Mouse (Mus musculus) stomach, embryonic 14.5 days (tissue): ENCODE results near the gene Irgc1. TPM values are rescaled to one million over a fixed set of nuclear protein-coding genes. Genes with fewer than 3 reads are reported as not detected.

Experiments
- ATAC-seq: fragments of 200-750 bp; cut with Nextera tagmentation; 2 replicates; pipeline ENCODE4 v1.8.0; 2017; ENCODE audit warnings: low read depth, moderate TSS enrichment; ENCODE audit not compliant: insufficient number of reproducible peaks, insufficient read depth, low FRiP score
- H3K27ac ChIP-seq: fragments of 300-500 bp; sonication (generic); 2 replicates; pipeline ENCODE4 v1.5.1; 2014; ENCODE audit warnings: mild to moderate bottlenecking, low read length, moderate library complexity, mixed read lengths
- H3K27me3 ChIP-seq: fragments of 300-500 bp; sonication (generic); 2 replicates; pipeline ENCODE4 v1.6.1; 2014; ENCODE audit warnings: low read length, control low read depth, mixed read lengths; ENCODE audit not compliant: control insufficient read depth, insufficient read depth
- H3K36me3 ChIP-seq: fragments of 300-500 bp; sonication (generic); 2 replicates; pipeline ENCODE4 v1.6.1; 2014; ENCODE audit warnings: mild to moderate bottlenecking, control low read depth, low read length, moderate library complexity, mixed read lengths; ENCODE audit not compliant: control insufficient read depth, insufficient read depth
- H3K4me1 ChIP-seq: fragments of 300-500 bp; sonication (generic); 2 replicates; pipeline ENCODE4 v1.6.1; 2014; ENCODE audit warnings: low read length, control low read depth, mixed read lengths; ENCODE audit not compliant: control insufficient read depth, insufficient read depth
- H3K4me2 ChIP-seq: fragments of 300-500 bp; sonication (generic); replicated peaks from 2 replicates; pipeline ENCODE4 v1.6.1; 2014; ENCODE audit warnings: low read depth, low read length, control low read depth
- H3K4me3 ChIP-seq: fragments of 300-500 bp; sonication (generic); 2 replicates; pipeline ENCODE4 v1.5.1; 2014; ENCODE audit warnings: low read depth, low read length, control low read depth
- H3K9ac ChIP-seq: fragments of 300-500 bp; sonication (generic); replicated peaks from 2 replicates; pipeline ENCODE4 v1.6.1; 2014; ENCODE audit warnings: low read depth, mild to moderate bottlenecking, control low read depth, low read length, moderate library complexity, mixed read lengths
- H3K9me3 ChIP-seq: fragments of 300-500 bp; sonication (generic); 2 replicates; pipeline ENCODE4 v1.6.1; 2016; ENCODE audit warnings: low read depth, low read length, control low read depth; ENCODE audit not compliant: control insufficient read depth
- WGBS: fragments of 180-500 bp; shearing (Covaris S2); extraction: QIAGEN DNeasy Blood & Tissue Kit; methylation state at CpG from one replicate; pipeline ENCODE4 v1.1.7; 2014; 5-methylcytosine and 5-hydroxymethylcytosine counted together
- polyA plus RNA-seq: library from polyadenylated mRNA; unstranded; fragments of >200 nt; fragmentation: Nextera tagmentation; extraction: Ambion mirVana; gene quantifications from 2 replicates; pipeline ENCODE4 v1.2.1, GENCODE M21; 2014

The Irgc1 gene
- polyA plus RNA-seq, 1 experiment from 2014 or later = not detected

DNA sequence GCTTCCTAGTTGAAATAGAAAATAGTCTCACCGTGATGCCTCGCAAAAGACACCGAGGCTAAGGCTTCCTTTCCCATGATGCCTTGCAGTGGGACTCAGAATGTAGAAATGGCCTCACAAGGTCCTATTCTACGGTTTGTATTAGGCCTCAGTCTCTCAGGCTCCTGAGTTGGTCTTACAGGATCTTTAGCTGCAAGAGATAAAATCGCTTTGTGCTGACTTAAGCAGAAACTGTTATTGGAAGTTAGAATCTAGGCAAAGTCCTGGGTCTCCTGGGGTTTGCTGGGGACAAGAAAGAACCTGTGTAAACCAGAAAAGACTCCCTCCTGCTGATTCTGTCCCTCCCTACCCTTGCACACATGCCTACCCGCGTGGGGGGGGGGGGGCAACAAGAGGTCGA, 24.2 kb upstream of the Irgc1 start:
- H3K4me2 ChIP-seq = no peak overlapping the region
- H3K4me1 ChIP-seq = no peaks in the 10 kb centered on the region
- WGBS = 80% methylated on average over 8 of the region's 8 CpGs
- H3K27me3 ChIP-seq = no peaks in the 10 kb centered on the region
- no peak for ATAC-seq
- no peaks in the 10 kb centered on the region for H3K9me3 ChIP-seq
- H3K4me3 ChIP-seq = no peak overlapping the region
- no peak overlapping the region for H3K9ac ChIP-seq
- H3K27ac ChIP-seq = no peak overlapping the region
- H3K36me3 ChIP-seq = no peaks in the 10 kb centered on the region

DNA sequence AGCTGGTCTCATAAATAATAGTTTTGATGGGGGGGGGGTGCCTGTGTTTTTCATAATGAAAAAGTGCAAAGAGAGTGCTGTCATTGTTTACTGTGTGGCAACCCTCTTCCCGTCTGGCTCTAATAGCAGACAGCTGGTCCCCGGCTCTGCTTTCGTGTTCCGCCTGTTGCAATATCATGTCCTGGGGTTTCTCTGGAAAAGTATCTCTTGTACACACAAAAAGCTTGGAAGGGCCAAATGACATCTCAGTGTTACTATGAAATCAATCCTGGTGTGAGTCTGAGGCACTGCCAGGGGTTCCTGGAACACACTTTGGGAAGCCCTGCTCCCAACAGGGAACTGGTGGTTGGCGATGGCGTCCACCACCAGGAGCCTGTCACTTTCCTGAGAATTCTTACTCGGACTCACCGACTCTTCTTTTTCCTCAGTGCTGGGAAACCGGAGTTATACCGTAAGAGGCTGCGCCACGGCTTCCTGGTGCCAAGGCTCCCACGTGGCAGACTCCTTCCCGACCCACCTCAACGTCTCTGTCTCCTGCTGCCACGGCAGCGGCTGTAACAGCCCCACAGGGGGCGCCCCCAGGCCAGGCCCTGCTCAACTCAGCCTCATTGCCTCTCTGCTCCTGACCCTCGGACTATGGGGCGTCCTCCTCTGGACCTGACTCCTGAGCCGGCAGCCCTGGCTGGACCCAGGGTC, 22.9 kb upstream of the Irgc1 start:
- Histone ChIP-seq H3K9ac (no peak overlapping the region), H3K9me3 (no peaks in the 10 kb centered on the region), H3K27me3 (no peaks in the 10 kb centered on the region), H3K4me3 (no peak overlapping the region), H3K36me3 (no peaks in the 10 kb centered on the region), H3K27ac (no peak overlapping the region), H3K4me2 (no peak overlapping the region), H3K4me1 (no peaks in the 10 kb centered on the region)
- 51% methylated on average over 21 of the region's 21 CpGs for WGBS
- ATAC-seq = no peak

DNA sequence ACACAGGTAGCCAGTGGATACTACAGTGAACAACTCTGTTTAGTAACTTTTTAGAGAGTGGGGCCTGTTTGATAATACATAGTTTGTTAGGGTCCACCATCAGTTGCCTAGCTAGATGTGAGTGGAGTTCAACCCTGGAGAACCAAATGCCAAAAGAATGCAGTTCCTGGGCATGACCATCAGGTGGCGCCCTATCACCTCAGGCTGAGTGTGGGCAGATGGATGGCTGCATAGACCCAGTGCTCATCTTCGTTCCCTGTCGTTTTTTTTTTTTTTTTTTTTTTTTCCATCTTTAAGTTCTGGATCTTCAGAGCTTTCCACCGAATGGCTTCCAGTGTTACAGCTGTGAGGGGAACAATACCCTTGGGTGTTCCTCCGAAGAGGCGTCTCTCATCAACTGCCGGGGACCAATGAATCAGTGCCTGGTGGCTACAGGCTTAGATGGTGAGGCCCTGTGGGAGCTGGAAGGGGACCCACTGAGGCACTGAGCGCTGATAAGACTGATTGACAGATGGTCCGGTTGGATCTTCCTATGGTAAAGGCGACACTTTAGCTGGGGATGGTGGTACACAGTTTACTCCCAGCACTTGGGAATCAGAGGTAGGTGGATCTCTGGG, 21.9 kb upstream of the Irgc1 start:
- Histone ChIP-seq H3K9me3 (peaks cover 3% of the 10 kb centered on the region; the same call in 1 of the 2 replicates), H3K9ac (no peak overlapping the region), H3K27ac (no peak overlapping the region), H3K36me3 (no peaks in the 10 kb centered on the region), H3K4me2 (no peak overlapping the region), H3K4me3 (no peak overlapping the region), H3K4me1 (no peaks in the 10 kb centered on the region), H3K27me3 (no peaks in the 10 kb centered on the region)
- peak; percentile 50; the same call in 1 of the 2 replicates for ATAC-seq
- WGBS = 57% methylated on average over 10 of the region's 10 CpGs

DNA sequence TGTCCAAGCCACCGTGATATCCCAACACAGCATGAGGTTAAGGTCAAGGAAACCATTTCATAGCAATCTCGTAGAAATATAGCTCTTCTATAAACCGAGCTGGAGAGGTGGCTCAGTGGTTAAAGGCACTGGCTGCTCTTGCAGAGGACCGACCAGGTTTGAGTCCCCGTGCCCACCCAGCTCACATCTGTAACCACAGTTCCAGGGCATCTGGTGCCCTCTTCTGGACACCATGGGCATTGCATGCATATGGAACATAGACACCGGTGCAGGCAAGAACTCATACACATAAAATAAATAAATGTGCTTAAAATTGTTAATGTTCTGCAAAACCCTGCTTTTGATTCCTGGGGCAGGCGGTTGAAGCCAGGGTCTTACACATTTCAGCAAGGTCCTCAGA, 20.8 kb upstream of the Irgc1 start:
- WGBS = 78% methylated on average over 7 of the region's 7 CpGs
- no peaks in the 10 kb centered on the region for H3K4me1 ChIP-seq
- no peak for ATAC-seq

DNA sequence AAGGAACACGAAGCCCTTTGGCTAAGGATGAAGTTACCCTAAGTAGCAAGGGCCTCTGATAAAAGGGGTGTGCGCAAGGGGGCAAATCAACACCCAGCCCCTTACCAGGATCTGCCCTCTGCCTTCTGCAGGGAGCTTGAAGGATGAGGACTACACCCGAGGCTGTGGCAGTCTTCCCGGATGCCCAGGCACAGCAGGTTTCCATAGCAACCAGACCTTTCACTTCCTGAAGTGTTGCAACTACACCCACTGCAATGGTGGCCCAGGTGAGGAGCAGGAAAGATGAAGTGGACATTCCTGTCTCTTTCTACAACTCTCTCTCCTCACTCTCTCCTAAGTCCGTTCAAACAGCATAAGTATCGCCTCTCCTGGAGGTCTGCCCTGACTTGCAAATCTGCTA, 20.3 kb upstream of the Irgc1 start:
- no peaks in the 10 kb centered on the region for H3K27me3 ChIP-seq
- no peaks in the 10 kb centered on the region for H3K4me1 ChIP-seq
- no peak overlapping the region for H3K4me2 ChIP-seq
- no peak overlapping the region for H3K4me3 ChIP-seq
- no peak for ATAC-seq
- no peak overlapping the region for H3K9ac ChIP-seq
- H3K27ac ChIP-seq = no peak overlapping the region
- peaks cover 5% of the 10 kb centered on the region; the same call in 1 of the 2 replicates for H3K9me3 ChIP-seq
- H3K36me3 ChIP-seq = no peaks in the 10 kb centered on the region
- WGBS = 83% methylated on average over 6 of the region's 6 CpGs

More for the DNA sequence above, 20.8 kb upstream of the Irgc1 start:
- H3K36me3 ChIP-seq = no peaks in the 10 kb centered on the region
- H3K9me3 ChIP-seq = peaks cover 5% of the 10 kb centered on the region; the same call in 1 of the 2 replicates
- no peak overlapping the region for H3K27ac ChIP-seq
- H3K4me3 ChIP-seq = no peak overlapping the region
- H3K9ac ChIP-seq = no peak overlapping the region
- H3K27me3 ChIP-seq = no peaks in the 10 kb centered on the region
- H3K4me2 ChIP-seq = no peak overlapping the region

DNA sequence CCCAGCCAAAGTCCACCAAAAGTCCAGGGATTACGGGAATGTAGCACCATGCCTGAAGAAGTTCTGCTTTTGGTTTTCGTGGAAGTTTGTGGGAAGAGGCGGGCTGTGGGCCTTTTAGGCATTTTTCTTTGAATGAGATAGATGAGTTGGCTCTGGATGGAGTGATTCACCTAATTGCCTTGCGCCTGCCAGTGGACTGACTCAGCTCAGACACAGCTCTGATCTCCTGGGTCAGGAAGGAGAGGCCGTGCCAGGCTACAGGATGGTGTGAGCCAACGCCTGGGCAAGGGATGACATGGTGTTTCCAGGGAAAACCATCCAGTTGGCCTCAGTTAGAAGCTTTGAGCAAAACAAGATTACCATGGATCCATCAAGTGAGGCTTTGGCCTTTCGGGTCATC, 18.3 kb upstream of the Irgc1 start:
- H3K4me3 ChIP-seq = no peak overlapping the region
- no peak overlapping the region for H3K9ac ChIP-seq
- no peaks in the 10 kb centered on the region for H3K36me3 ChIP-seq
- H3K4me1 ChIP-seq = no peaks in the 10 kb centered on the region
- no peak overlapping the region for H3K4me2 ChIP-seq
- H3K27ac ChIP-seq = no peak overlapping the region
- peaks cover 5% of the 10 kb centered on the region; the same call in 1 of the 2 replicates for H3K9me3 ChIP-seq
- 90% methylated on average over 7 of the region's 7 CpGs for WGBS
- H3K27me3 ChIP-seq = no peaks in the 10 kb centered on the region
- ATAC-seq = no peak

DNA sequence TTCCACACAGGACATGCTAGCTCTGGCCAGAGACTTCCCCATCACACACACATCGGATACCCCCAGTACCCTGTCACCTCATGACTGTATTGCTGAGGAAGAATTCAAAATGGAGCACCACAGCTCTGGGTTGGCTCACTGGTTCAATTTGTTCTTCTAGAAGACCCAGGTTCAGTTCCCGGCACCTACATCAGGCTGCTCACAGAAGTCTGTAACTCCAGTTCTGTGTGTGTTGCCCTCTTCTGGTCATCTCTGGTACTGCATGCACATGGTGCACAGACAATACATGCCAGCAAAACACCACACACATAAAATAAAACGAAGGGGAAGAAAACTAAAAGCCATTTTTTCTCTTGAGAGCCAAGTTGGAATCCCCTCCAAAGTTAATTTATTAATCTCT, 17.0 kb upstream of the Irgc1 start:
- Histone ChIP-seq H3K36me3 (no peaks in the 10 kb centered on the region), H3K4me1 (no peaks in the 10 kb centered on the region), H3K9me3 (peaks cover 5% of the 10 kb centered on the region; the same call in 1 of the 2 replicates), H3K9ac (no peak overlapping the region), H3K27ac (no peak overlapping the region), H3K4me3 (no peak overlapping the region), H3K27me3 (no peaks in the 10 kb centered on the region), H3K4me2 (no peak overlapping the region)
- no peak for ATAC-seq
- WGBS = 92% methylated on average over 3 of the region's 3 CpGs

DNA sequence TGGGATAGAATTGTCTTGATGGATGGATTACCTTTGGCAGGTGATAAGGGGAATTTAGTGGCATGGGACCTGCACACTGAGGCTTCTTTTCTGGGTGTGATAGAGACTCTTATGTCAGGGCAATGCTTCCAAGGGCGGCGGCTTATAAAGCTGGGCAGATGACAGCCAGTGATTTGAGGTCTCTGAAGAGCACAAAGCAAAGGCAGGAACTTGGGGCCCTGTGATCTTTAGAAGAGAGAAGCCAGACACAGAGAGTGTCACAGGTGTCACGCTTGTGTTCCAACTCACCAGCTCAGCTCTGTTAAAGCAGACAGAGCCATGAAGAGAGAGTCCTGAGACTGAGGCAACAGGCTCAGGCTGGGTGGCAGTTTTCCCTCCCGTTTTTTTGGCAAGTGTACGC, 15.8 kb upstream of the Irgc1 start:
- WGBS = 84% methylated on average over 5 of the region's 5 CpGs

More for the DNA sequence above, 15.8 kb upstream of the Irgc1 start:
- H3K4me2 ChIP-seq = no peak overlapping the region
- H3K4me1 ChIP-seq = peaks cover 3% of the 10 kb centered on the region; the same call in 1 of the 2 replicates
- H3K27me3 ChIP-seq = no peaks in the 10 kb centered on the region
- H3K36me3 ChIP-seq = no peaks in the 10 kb centered on the region
- no peak for ATAC-seq
- no peak overlapping the region for H3K9ac ChIP-seq
- no peak overlapping the region for H3K4me3 ChIP-seq
- H3K9me3 ChIP-seq = peaks cover 5% of the 10 kb centered on the region; the same call in 1 of the 2 replicates
- H3K27ac ChIP-seq = no peak overlapping the region
